Mouse (Mus musculus): ENCODE measurements at regions not wholly inside any gene's neighbourhood (a gene's known extent, or its start where the extent isn't known, plus 50 kb on each side); places are given as distances from the start of the nearest gene placed in this dataset.

DNA sequence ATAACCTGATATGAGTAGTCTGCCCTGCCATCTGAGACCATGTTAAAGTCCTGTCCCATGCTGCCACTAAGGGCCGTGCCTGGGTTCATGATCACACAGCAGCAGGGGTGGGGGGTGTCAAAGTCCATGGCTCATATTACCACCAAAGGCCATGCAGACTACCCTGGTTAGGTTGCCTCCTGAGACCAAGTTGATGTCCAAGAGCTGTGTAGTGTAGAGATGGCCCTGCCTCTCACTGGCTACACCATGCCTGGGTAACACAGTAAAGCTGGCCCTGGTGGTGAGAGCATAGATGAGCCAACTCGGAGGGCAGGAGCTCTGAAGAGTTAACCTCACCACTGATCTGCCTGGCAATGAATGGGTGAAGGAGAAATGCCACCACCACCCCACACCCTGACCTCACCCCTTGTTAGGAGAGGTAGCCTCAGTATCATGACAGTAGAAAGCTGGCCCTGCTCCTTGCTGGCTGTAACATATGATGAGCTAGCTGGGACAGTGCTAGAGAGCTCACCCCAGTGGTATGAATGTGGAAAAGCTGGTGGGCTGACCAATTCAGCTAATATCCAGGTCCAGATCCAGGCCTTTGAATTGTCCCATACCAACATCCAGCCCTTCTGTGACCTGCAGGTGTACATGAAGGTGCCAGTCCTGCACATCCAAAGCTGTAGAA is 258.8 kb downstream of the Lrrn1 start:
- in situ Hi-C loops (cut with MboI, MseI) = no loop called here

DNA sequence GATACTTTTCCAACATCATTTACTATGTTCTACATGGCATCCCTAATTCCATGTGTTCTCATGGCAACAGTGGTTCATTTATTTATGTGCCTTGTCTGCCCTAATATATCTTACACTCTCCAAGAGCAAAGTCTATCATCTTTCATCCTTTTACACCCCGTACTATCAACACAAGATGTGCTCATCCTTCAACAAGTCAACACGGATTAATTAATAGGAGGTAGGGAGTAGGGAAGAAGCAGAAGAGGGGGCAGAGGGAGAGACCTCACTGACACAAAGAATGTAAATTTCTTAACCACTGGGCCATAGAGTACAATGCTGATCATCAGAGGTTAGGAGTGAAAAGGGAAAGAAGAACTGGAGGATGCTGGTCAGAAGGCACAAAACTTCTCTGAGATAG is 267.0 kb upstream of the Setmar start:
- in situ Hi-C loops (cut with MboI, MseI) = no loop called here

DNA sequence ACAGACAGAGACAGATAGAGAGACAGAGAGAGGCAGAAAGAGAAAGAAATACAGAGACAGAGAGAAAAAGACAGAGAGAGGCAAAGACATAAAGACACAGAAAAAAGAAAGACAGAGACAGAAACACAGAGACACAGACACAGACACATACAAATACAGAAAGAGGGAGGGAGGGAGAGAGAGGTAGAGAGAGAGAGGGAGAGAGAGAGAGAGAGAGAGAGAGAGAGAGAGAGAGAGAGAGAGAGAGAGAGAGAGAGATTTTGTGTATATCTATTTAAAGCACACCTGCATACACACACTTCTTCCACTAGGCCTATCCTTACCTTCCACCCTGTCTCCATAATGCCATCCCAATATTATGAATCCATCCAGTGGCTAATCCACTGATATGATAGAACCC is 261.8 kb upstream of the Setmar start:
- in situ Hi-C loops (cut with MboI, MseI) = no loop called here

Data from T-helper 2 cell (primary cell).